Mouse (Mus musculus): ENCODE data around the gene Casz1.

DNA sequence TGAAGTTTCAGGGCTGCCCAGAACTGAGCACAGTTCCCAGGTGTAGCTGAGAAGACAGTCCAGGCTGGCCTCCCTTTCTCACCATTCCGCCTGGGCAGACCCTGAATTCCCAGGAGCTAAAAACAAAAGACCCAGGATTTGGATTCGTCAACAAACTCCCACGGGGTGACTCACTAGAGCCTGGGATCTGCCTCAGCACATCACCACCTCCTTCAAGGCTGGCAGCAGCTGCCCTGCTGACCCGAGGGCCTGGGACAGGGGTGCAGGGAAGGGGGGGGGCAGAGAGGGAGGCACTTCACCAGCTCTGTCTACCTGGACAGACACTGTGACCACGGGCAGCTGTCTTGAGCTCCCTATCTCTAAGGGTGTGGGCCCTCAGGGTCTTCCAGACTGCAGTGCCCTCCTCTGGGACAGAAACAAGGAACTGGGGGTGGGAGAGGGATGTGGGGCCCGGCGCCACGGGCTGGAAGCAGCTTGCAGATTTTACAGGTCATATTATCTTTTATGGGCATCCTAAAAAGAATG lies 24.1 kb upstream of the Casz1 start:
- no peak for TF ChIP-seq CTCF (conservative IDR thresholded peaks at IDR 0.05; ENCODE audit: low read length)
- TF ChIP-seq NANOG (IDR thresholded peaks at IDR 0.05; ENCODE audit: borderline replicate concordance, low read length) = no peak

All from E14TG2a.4 (cell line).